Mouse (Mus musculus) lung, postnatal 25 days (tissue): ENCODE measurements around the gene Pgbd5.

ENCODE experiments used
- DNase-seq: peaks from one replicate; pipeline ENCODE4 v3.0.0; 2022; ENCODE audit warnings: low spot score

Gene Pgbd5

DNA sequence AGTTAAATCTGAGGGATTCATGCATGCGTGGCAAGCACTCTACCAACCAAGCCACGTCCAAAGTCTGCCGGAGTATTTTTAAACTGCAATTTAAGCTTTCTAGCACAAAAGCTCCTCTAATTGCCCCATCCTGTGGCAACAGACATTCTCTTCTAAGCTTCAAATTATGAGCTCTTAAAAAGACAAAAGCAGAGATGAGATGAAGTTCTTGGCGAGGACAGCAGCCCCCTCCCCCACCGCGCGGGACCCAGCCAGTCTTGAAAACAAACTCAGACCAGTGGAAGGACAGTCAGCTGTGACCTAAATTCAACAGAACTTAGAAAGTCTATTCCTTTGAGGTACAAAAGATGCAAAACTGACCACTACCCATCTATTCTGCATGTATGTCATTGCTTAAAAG, 48.3 kb downstream of the Pgbd5 start:
- DNase-seq = no peak

DNA sequence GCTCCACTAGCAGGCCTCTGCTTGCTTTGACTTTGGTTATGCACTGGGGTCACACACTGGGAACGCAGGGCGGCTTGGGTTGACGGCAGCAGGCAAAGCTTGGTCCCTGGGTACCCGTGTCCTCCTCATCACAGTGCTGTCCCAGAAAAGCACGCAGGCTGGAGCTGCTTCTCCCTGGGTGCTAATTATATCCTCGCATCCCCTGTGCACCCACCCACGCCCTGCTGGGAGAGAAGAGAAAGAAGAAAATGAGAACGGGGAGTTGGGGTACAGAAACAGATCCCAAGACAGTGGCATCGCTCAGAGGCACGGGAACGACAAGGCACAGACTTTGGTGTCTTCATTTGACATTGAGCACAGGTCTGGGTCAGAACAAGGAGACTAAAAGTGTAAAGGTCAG, 50.0 kb downstream of the Pgbd5 start:
- no peak for DNase-seq

DNA sequence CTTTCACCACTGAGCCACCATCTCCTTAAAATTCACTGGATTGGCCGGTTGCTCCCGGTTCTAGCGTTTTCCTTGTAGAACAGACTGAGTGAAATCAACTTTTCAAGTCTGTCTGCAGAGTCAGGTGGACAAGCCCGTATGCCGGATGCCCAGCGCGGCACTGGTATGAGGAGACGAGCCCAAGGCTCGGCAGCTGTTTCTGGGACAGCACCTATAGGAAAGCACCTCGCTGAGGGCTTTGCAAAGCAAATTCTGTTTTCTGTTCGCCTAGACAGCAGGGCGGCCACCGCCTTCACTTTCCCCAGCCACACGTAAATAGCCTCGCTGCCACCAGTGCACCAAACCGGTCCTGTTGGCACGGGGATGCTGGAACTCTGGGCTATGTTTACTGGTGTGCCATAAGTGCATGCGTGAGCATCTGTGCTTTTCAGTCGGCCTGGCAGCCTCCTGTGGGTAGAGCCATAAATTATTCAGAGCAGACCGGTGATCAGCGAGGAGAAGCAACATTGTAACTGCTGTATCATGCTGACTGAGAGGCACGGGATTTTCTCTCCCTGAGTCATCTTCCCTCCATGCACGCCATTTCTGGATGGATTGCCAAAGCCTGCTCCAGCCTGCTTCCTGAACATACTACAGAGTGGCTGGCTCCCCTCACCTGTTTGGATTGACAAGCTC, 53.1 kb downstream of the Pgbd5 start:
- DNase-seq = no peak

DNA sequence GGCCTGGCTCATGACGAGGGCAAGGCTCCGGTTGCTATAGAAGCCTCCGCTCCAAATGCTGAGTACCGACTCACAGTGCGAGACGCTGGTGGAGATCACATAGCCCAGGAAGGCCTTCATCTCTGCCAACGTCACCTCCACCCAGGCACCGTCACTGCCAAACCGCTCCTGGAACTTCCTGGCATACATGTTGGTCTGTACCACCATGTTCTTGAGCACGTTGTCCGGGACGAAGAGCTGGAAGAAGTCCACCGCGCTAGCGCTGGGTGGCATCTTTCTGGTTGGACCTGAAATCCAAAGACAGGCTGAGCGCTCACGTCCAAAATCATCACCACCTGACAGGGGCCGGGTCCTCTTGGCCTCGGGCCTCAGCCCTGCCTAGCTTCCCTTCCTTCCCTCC, 55.1 kb downstream of the Pgbd5 start:
- DNase-seq = no peak

DNA sequence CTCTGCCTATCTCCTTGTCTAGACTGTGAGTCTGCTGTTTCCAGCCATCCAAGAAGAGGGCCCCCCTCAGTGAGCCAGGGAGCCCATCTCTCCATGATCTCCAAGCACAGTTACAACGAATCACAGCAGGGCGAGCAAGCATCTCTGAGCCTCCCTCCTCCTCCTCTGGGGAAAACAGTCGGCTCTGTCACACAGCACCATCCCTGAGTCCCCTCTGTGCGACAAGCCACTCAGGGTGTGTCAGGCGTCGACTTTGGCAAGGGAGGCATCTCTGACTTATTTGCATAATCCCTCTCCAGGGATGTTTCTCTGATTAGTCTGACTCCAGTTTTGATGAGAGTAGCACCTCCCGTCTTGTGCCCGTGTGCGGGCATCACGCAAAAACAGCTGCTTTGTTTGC, 57.2 kb downstream of the Pgbd5 start:
- DNase-seq = no peak

DNA sequence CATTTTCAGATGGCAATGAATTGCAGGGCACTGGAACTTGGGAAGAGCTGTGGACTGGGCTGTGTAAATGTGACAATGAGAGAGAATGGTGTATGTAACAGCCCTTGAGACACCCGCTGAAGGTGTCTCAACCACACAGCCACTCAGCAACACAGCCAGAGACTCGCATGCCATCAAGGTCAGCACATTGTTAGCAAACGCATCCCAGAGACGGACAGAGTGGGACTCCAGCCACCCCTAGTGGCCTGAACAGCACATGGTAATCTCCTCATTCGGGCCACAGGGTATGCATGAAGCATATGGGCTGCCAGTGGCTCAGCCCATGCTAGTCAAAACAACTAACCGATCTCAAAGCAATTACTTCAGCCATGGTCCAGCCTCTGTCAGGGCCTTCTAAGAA, 60.2 kb downstream of the Pgbd5 start:
- DNase-seq = no peak

DNA sequence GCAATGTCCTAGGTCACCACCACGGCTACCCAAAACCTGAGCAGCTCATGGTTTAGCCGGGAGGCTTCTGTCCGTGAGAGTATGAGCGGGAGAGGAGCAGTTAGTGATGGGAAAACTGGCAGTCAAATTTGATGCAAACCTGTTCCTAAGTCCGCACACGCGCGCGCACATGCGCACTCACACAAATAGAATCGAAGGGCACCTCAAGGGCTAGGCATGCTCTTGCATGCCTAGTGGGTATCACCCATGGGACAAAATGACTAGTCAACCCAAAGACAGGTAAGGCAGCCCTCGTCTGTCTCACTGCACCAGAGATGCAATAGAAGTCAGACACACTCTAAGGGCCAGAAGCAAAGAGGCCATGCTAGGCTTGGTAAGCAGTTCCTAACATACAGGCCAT, 63.1 kb downstream of the Pgbd5 start:
- no peak for DNase-seq

DNA sequence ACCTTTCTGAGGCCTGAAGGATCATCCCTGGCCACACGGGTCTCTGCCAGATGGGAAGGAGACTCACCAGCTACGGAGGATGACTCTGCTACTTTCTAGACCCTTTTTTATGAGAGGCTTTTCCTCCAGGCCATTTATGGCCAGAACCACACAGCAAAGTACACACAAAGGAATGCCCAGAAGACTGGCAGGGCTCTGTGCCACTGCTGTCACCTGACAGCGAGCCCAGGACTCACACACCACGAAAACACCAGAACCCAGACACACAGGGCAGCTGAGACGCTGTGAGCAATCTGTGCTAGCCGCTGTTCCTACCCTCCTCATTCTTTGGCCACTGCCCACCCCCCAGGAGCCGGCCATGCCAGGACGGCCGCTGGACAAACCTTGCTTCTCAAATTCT, 63.7 kb downstream of the Pgbd5 start:
- DNase-seq = no peak

DNA sequence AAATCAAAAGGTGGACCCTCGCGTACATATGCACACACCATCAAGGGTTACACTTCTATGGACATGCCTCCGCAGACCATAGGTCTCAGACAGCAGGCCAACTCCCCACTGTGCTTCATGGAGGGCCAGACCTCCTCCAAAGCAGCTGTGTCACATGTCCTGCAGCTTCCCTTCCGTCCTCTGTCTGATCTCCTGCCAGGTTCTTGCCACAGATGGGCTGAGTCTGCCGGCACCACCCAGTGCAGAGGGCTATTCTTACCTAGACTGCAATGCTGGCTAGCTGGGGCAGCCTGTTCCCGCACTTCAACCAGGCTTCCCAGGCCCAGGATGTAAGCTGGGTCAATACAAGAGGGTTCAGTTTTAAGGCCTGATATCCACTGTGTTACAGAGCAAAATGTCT, 64.3 kb downstream of the Pgbd5 start:
- no peak for DNase-seq

DNA sequence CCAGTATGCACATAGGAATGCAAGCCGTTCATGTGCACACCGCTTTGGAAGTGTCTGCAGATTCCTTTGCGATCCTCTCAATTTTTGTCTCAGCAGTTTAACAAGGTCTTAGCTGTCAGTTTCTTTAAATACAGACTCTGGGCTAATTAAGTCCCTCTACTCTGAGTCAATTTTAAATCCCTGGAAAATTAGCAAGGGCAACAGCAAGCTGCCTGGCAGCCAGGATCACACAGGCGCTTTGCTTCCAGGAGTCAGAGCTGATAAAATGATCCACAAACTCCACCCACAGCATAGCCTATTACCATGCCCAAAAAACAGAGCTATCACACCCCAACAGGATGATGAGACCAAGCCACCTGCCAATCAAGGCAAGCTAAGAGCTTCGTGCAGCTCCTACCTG, 65.7 kb downstream of the Pgbd5 start:
- DNase-seq = no peak

DNA sequence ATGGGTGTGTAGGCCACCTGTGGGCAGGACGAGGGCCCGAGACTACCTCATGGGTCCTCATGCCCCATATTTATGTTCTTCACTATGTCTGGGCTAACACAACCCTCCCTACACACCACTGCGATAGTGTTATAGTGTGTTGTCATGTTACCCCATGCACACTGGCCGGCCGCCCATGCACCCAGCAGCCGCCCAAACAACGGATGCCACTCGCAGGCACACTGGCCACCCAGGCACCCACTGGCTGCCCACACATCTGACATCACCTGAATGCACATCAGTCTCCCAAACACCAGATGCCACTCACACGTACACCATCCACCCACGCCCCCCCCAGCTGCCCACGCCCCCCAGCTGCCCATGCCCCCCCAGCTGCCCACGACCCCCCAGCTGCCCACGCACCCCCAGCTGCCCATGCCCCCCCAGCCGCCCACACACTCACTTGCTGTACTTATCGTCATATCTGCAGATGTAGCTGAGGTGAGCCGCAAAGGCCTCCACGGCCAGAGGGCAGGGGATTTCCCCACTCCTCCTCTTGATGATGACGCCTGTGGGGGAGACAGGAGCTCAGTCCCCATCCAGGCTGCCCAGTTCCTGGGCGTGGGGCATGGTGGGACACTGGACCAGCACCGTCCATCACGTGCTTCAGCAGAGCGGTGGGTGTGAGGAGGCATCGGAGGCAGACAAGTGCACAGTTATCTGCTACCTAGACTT, 67.9 kb downstream of the Pgbd5 start:
- no peak for DNase-seq

DNA sequence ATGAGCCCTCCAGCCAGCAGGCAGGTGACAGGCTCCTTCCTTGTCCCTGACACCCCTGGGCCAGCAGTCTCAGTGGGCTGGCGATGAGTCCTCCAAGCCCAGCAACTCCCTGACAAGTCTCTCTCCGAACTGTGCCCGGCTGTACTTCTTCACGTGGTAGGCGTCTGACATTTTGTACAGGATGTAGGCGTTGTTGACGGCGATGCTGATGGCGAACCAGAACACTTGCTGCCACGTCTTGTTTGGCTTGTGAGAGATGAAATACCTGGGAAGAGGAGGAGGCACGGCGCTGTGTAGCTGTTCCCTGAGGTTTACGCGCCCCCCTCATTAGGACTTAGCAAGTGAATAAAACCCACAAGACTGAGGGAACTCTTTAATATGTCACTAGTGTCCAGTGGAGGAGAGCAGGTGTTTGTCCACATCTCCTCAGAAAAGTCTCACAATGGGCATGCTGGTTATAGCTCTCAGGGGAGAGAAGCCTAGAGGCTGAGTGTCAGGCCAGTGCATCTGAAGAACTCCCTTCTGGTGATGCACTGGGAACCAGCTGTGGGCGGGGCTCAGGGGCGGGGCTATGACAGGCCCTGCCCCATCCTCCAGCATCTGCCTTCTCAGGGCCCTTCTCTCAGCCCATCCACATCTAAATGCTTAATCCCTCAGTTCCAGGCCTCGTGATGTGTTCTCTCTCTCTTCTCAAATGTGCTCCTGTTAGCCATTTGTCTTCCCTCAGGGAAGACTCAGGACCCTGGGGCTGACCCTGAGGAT, 68.9 kb downstream of the Pgbd5 start:
- no peak for DNase-seq

DNA sequence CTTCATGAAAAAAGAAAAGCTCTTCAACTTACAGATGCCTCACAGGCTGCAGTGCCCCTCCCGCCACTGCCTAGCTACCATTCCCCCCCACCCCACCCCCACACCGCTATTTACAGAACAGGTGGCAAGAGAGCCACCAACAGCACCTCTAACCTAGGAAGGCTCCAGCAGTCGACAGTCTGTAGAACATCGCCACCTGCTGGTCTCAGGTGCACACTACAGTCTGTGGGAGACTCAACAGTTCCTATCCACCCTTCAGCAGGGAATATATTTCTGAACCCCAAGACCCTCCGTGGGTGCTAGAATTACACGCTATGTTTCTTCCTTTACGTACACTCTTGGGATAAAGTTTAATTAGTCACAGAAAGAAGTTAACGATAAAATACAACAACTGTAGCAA, 71.2 kb downstream of the Pgbd5 start:
- peak; percentile 51 for DNase-seq

DNA sequence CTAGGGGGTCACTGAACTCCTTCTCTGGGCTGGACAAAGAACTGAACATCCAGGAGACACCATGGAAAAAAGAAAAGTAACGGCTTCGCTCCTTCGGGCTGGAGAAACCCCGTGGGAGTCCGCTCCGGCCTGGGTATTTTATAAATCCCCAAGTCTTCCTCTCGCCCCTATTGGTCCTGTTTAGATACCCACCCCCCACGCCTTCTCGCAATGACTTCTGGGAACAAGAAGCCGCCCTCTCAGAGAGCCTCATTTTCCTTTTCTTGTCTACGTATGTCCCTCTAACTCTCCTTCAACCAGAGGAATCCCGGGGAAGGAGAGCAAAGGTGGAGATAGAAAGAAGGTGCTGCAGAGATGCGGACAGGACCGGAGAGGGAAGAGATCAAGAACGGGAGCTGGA, 76.1 kb downstream of the Pgbd5 start:
- no peak for DNase-seq

DNA sequence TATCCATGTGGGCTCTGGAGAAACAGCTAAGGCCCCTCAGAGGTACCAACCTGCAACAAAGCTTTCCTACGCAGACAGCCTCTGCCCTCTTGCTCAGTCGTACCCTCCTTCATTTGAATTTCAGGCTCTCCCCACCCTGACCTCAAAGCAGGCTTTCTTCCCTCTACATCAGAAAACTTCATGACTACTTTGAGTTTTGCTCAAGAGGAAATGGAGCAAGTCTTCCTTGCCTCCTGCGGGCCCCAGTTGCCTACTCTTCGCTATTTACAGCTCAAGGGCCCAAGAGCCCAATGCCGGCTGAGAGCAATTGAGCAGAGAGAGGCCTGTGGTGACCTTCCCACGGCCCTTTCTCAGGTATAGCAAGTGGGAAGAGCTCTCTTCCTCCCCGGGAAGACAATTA, 76.9 kb downstream of the Pgbd5 start:
- DNase-seq = no peak

DNA sequence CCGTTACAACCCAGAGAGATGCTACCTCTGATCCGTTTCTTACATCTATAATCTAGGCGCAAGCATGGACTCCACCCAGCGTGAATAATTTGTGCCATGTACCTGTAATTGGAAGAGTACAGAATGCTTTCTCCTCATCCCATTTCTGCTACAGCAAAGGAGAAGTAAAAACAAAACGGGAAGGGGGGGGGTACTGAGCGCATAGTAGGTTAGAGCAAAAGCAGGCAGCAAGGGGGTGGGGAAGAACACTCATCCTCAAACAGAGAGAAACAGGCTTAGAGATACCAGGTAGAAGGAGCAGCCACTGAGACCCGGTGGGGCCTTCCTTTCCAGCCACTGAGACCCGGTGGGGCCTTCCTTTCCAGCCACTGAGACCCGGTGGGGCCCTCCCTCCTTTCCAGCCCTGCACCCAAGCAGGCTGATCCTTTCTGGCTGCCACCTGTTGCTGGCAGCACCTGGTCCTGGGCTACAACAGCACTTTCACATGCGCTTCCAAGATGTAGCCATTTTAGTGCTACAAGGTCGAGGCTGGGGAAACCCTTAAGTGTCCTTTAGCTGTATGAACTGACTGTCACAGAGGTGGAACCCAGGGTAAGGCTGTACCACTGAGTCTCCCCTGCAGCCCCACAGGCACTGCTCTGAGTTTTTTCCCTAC, 77.6 kb downstream of the Pgbd5 start:
- no peak for DNase-seq

DNA sequence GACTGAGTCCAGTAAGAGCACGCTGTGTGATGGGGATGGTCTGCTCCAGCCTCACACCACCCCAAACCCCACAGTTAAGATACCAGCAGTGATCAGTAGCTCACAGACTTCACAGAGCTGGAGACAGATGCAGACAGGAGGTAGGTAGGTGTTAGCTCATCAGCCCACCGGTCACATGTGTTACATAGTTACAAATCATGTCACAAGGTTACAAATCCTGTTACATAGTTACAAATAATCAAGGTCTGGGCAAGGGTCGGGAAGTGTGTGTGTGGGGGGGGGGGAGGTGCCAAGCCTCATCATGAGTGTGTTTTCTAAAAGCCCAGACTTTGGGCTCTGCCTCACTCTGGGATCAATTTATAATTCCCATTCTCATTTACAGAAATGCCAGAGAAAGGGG, 78.5 kb downstream of the Pgbd5 start:
- DNase-seq = no peak

DNA sequence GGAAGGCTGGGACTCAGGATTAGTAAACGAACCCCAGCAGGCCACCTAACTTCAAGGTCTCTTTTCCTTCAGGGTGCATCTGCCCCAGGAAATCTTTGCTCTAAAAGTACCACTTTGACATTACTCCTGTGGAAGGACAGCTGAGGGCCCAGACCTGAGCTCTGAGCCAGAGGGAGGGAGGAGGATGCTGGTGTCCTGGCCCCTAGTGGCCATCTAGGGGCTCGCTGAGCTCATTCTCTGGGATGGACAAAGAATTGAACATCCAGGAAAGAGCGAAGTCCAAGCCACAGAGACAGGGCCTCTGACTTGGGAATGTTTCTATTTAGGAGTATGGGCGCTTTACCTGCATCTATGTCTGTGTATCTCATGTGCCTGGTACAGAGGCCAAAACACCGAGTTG, 87.8 kb downstream of the Pgbd5 start:
- DNase-seq = no peak

DNA sequence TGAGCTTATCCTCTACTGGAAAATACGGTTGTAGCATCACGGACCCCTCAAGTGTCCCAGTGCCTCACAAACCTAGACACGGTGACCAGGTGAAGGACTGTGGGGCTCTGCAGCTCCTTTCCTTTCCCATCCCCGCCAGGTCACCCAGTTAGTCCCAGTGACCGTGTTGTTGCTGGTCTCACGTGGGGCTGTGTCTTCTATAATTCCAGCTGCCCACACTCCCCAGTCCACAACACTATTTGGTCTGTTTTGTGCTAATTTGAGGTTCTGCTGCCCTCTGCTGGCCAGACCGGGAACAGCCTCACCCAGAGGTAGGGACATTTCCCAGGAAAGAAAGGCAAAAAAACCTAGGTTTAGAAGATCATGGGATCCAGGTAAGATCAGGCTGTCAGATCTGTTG, 89.8 kb downstream of the Pgbd5 start:
- DNase-seq = peak; percentile 78

DNA sequence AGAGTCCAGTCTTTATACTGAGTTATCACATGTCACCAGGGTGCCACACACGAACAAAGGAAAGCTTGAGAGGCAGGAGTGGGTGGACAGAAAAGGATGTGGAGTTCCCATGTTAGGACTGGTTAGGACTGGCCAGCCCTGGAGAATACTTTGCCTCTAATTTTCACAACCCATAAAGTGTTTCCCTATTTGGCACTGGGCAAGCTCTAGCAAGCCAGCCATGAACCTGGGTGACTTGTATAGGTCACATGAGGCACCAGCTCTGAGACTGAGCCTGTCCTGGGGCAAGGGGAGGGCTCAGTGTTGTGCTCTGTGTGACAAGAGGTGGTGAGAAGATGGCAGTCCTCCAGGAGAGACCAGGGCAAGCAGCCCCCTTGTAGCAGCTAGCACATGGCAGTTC, 91.4 kb downstream of the Pgbd5 start:
- no peak for DNase-seq

DNA sequence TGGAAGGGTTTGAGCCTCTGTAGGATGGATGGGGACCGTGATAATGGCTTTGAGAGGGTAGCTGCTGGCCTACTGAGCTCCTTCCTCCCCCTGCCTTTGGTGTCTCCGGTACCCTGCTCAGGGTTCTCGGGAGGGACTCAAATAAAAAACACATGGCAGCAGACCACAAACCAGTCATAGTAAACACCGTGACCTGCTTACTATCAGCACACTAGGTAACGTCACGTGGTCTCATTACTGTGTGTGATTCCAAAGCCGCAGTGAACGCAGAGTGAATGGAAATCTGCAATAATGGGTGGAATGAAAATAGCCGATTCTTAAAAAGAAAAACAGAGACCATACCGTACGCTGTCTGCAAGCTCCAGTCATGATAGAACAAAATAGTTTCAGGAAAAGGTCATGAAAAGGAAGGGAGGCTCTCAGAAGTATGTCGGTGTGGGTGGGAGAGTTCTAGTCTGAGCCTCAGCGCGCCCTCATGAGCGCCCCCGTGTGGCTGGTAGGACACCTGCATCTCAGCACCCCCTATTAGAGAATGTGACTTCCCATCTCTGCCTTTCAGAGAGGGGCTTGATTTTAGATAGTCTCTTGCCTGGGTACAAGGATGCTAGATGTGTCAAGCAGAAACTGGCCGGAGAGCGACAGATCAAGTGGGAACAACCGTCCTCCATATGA, 92.5 kb downstream of the Pgbd5 start:
- DNase-seq = peak; percentile 57

DNA sequence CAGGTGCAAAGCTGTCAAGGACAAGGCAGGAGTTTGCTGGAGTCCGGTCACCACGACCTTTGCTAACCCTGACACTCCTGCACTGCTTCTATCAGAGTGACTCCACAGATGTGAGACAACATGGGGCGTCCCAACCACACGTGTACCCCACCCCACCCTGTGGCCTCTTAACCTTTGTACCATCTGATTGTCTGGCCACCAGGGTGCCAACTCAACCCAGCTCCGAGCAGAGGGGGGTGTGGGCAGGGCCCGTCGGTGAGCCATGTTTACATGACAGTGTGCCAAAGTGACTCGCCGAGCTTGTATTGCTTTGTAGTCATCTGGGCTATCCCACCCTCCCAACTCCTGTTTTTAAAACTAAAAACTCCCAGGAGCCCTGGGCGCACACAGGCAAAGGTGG, 94.4 kb downstream of the Pgbd5 start:
- DNase-seq = no peak
